Mouse (Mus musculus): ENCODE results near the gene Syt17. TPM values are rescaled to one million over a fixed set of nuclear protein-coding genes. Genes with fewer than 3 reads are reported as not detected.

The Syt17 gene
- polyA plus RNA-seq, 1 experiment from 2014 or later = 5.5 TPM

DNA sequence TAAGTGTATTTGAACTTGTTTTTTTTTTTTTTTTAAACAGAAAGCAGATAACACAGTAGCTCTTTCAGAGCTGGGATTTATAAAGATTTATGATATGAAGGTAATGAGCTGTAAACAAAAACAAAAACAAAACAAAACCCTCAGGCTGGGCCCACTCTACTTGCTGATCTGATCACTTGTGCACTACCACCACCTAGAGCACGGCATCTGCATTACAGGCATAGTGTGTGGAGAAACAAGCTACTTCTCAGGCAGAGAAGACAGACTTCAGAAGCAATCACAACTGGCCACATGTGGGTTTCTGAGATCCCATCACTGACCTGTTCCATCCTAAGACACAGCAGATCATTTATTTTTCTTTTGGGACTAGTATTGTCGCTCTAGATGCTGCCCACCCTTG lies 38.6 kb downstream of the Syt17 start:
- WGBS = 39% methylated on average over 2 of the region's 2 CpGs
- H3K27ac ChIP-seq (replicated peaks) = no peak overlapping the region
- no peak overlapping the region for H3K9ac ChIP-seq (replicated peaks)
- no peak for ATAC-seq (ENCODE audit: low FRiP score, low read depth)
- no peaks in the 10 kb centered on the region for H3K36me3 ChIP-seq
- H3K27me3 ChIP-seq = no peaks in the 10 kb centered on the region
- no peaks in the 10 kb centered on the region for H3K9me3 ChIP-seq
- H3K4me1 ChIP-seq = no peaks in the 10 kb centered on the region
- no peak overlapping the region for H3K4me3 ChIP-seq
- no peak overlapping the region for H3K4me2 ChIP-seq (replicated peaks)

DNA sequence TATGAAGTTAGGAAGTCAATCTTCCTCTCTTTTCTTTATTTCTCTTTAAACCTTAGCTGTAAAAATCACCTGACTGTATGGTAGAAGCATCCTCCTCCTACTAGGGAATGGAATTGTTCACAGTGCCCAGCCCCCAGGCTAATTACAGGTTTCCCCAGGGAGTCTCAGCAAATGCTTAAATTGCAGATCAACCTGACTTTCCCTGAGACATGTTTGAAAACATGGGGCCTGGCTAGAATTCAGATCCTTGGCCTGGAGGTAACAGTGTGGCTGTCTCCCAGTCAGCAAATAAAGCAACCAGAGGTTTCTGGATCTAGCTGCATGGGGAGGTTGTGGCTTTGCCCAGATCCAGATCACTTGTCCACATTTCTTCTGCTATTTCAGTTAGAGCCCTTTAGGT lies 42.8 kb downstream of the Syt17 start:
- ATAC-seq (ENCODE audit: low FRiP score, low read depth) = no peak
- Histone ChIP-seq H3K9me3 (no peaks in the 10 kb centered on the region), H3K9ac (replicated peaks) (no peak overlapping the region), H3K27ac (replicated peaks) (no peak overlapping the region), H3K4me2 (replicated peaks) (no peak overlapping the region), H3K4me1 (peaks cover 15% of the 10 kb centered on the region; the same call in 1 of the 2 replicates), H3K36me3 (no peaks in the 10 kb centered on the region), H3K27me3 (no peaks in the 10 kb centered on the region), H3K4me3 (no peak overlapping the region)

DNA sequence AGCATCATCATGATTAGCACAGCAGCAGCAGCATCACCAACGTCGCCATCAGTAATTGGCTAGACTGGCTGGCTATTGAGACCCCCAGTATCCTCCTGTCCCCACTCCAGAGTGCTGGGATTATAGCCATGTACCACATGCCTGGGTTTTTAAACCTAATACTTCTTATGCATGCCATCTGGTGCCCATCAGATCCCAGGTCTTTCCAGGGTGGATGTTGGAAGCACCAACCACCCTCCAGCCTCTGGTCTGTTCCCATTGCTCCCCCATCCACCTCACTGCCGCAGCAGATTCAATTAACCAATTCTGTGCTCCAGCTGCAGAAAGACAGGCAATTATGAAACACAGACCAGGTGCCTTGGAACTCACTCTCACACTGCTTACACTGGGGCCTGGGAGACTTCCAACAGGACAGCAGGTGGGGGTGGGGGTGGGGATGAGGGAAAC lies 45.4 kb downstream of the Syt17 start:
- H3K4me2 ChIP-seq (replicated peaks) = no peak overlapping the region
- no peaks in the 10 kb centered on the region for H3K9me3 ChIP-seq
- peak overlapping the region; percentile 31; the same call in 1 of the 2 replicates for H3K27ac ChIP-seq (replicated peaks)
- H3K9ac ChIP-seq (replicated peaks) = no peak overlapping the region
- no peaks in the 10 kb centered on the region for H3K27me3 ChIP-seq
- H3K4me3 ChIP-seq = no peak overlapping the region
- peaks cover 15% of the 10 kb centered on the region; the same call in 1 of the 2 replicates for H3K4me1 ChIP-seq
- no peaks in the 10 kb centered on the region for H3K36me3 ChIP-seq
- WGBS = 53% methylated on average over 3 of the region's 3 CpGs
- peak; percentile 30 for ATAC-seq (ENCODE audit: low FRiP score, low read depth)

DNA sequence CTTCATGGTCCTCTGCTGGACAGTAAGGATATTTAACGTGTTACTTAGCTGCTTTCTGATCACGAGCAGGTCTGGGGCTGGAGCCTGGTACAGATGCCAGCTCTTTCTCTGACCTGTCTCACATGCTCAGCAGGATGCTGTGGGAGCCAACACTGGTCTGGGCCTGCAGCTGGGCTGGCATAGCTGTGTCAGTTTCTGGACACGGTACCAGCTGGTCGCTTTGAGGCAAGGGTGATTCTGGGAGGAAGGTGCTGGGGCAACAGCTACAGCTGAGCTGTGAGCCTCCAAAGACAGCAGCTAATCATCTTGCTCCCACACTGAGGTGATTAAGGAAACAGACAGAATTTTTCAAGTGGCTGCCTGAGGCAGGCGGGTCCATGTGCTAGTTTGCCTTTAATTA lies 46.1 kb downstream of the Syt17 start:
- peaks cover 15% of the 10 kb centered on the region; the same call in 1 of the 2 replicates for H3K4me1 ChIP-seq
- ATAC-seq (ENCODE audit: low FRiP score, low read depth) = peak; percentile 49; the same call in 1 of the 2 replicates
- 0 out of 2 replicates have a peak overlapping the region, but pooled peaks have one; percentile 31 for H3K27ac ChIP-seq (replicated peaks)
- H3K27me3 ChIP-seq = no peaks in the 10 kb centered on the region
- no peaks in the 10 kb centered on the region for H3K9me3 ChIP-seq
- WGBS = 78% methylated on average over 5 of the region's 5 CpGs
- no peaks in the 10 kb centered on the region for H3K36me3 ChIP-seq
- H3K9ac ChIP-seq (replicated peaks) = no peak overlapping the region
- no peak overlapping the region for H3K4me2 ChIP-seq (replicated peaks)
- no peak overlapping the region for H3K4me3 ChIP-seq

DNA sequence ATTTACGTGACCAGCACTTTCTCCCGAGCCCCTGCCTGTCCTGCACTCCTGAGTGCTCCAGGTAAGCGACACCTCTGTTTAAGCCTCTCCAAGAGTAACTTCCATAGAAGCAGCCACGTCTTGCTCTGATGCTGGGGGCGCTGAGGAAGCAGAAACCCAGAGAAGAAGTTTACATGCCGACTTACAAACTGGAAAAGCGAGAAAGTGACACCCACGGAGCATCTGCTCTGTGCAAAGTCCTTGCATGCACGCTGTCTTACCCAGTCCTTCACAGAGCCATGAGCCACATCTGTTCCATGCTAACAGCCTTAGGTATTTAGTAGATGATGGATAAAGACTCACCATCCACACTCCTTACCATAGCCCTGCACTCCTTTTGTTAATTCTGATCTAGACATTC lies 48.3 kb downstream of the Syt17 start:
- Histone ChIP-seq H3K4me2 (replicated peaks) (no peak overlapping the region), H3K27me3 (no peaks in the 10 kb centered on the region), H3K36me3 (no peaks in the 10 kb centered on the region), H3K27ac (replicated peaks) (no peak overlapping the region), H3K9ac (replicated peaks) (no peak overlapping the region), H3K9me3 (no peaks in the 10 kb centered on the region), H3K4me3 (no peak overlapping the region), H3K4me1 (peaks cover 15% of the 10 kb centered on the region; the same call in 1 of the 2 replicates)
- no peak for ATAC-seq (ENCODE audit: low FRiP score, low read depth)
- 87% methylated on average over 9 of the region's 9 CpGs for WGBS

DNA sequence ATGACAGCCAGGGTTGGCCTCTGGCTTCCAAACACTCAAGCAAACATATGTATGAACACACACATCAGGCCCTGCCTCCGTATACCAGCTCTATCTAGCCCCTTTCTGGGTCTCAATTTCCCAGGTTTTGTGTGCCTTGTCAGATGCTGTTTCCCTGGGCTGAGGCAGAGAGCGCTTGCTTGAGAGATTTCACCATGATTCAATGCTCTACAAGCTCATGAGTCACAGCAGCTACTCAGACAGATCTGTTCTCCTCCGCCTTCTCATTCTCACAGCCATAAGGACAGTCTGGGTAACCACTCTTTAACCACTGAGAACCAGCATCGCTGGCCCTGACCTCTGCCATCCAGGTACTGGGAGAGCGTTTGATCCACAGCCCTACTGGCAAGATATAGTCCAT lies 57.3 kb downstream of the Syt17 start:
- H3K36me3 ChIP-seq = no peaks in the 10 kb centered on the region
- ATAC-seq (ENCODE audit: low FRiP score, low read depth) = no peak
- no peak overlapping the region for H3K4me3 ChIP-seq
- 91% methylated on average over 5 of the region's 5 CpGs for WGBS
- H3K4me1 ChIP-seq = no peaks in the 10 kb centered on the region
- no peaks in the 10 kb centered on the region for H3K9me3 ChIP-seq
- no peak overlapping the region for H3K4me2 ChIP-seq (replicated peaks)
- H3K27ac ChIP-seq (replicated peaks) = no peak overlapping the region
- H3K27me3 ChIP-seq = no peaks in the 10 kb centered on the region
- no peak overlapping the region for H3K9ac ChIP-seq (replicated peaks)

DNA sequence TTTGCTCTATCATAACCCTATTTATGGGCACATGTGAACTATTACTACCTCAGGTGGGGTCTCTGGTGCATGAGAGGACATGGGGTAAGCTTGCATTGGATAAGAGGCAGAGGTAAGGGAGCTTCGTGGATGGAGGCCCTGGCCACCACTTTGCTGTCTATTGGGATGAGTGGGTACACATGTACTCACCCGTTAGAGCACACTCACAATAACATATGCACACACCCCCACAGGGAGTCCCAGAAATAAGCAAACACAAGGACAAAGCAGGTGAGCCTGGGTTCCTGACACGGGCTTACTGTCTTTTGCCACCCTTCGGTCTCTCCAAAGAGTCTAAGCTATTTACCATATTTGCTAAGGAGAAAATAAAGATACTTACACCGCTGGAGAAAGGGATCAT lies 67.0 kb downstream of the Syt17 start:
- H3K9ac ChIP-seq (replicated peaks) = no peak overlapping the region
- 86% methylated on average over 5 of the region's 5 CpGs for WGBS
- H3K36me3 ChIP-seq = no peaks in the 10 kb centered on the region
- no peaks in the 10 kb centered on the region for H3K9me3 ChIP-seq
- no peaks in the 10 kb centered on the region for H3K27me3 ChIP-seq
- H3K27ac ChIP-seq (replicated peaks) = no peak overlapping the region
- no peaks in the 10 kb centered on the region for H3K4me1 ChIP-seq
- ATAC-seq (ENCODE audit: low FRiP score, low read depth) = no peak
- H3K4me3 ChIP-seq = no peak overlapping the region
- no peak overlapping the region for H3K4me2 ChIP-seq (replicated peaks)

DNA sequence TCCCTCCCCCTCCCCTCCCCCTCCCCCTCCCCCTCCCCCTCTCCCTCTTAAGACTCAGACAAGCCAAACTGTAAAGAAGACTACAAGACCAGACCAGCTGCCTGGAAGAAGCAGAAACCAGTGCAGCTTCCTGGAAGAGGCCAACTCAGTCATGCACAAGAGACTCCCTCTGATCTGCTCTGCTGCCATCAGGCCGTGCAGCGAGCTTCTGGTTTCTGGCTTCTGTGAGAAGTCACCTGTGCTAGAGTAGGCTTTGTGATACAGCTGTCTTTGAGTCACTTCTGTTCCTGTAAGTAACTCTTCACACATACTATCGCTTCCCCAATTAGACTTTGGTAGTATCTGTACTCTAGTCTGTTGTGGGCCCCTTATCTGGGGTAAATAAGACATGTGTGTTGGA lies 68.0 kb downstream of the Syt17 start:
- WGBS = 77% methylated on average over 3 of the region's 3 CpGs
- no peaks in the 10 kb centered on the region for H3K9me3 ChIP-seq
- H3K4me3 ChIP-seq = no peak overlapping the region
- H3K4me2 ChIP-seq (replicated peaks) = no peak overlapping the region
- H3K36me3 ChIP-seq = no peaks in the 10 kb centered on the region
- no peak for ATAC-seq (ENCODE audit: low FRiP score, low read depth)
- no peak overlapping the region for H3K9ac ChIP-seq (replicated peaks)
- no peak overlapping the region for H3K27ac ChIP-seq (replicated peaks)
- no peaks in the 10 kb centered on the region for H3K27me3 ChIP-seq
- no peaks in the 10 kb centered on the region for H3K4me1 ChIP-seq

DNA sequence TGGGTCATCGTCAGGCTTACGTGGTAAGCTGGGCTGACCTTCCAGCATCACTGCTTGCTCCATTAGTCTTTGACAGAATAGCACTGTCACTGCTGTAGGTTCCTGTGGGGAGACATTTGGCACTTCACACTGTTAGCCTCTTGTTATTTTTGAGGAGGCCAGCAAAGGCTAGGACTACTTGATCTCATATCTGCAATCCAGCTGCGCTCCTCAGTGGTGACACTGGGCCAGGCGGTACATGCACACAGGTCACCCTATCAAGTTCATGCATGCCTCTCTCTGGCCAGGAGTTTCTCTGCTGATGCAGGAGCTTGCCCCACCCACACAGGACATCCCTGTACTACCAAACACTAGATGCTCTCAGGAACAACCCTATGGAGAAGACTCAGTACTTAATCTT lies 71.4 kb downstream of the Syt17 start:
- H3K9ac ChIP-seq (replicated peaks) = no peak overlapping the region
- H3K27ac ChIP-seq (replicated peaks) = no peak overlapping the region
- no peaks in the 10 kb centered on the region for H3K4me1 ChIP-seq
- no peaks in the 10 kb centered on the region for H3K27me3 ChIP-seq
- ATAC-seq (ENCODE audit: low FRiP score, low read depth) = no peak
- H3K4me2 ChIP-seq (replicated peaks) = no peak overlapping the region
- no peaks in the 10 kb centered on the region for H3K36me3 ChIP-seq
- no peak overlapping the region for H3K4me3 ChIP-seq
- no peaks in the 10 kb centered on the region for H3K9me3 ChIP-seq
- 94% methylated on average over 4 of the region's 4 CpGs for WGBS

DNA sequence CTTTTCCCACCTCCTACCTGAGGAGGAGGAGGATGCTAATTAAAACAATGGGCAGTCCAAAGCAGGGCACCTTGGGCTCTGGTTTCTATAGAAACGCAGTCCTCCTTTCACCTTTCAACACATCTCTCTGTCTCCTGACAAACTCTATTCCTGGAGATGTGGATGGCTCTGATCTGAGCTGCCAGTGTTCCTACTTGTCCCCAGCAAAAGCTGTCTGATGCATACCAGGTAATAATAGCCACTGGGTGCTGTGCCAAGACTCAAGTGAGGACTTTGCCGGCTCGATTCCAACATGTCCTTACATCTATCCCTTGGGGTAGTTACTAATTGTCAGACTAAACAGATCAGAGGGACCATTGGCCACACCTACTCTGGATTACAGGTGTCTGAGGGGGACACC lies 72.7 kb downstream of the Syt17 start:
- no peaks in the 10 kb centered on the region for H3K4me1 ChIP-seq
- H3K9ac ChIP-seq (replicated peaks) = no peak overlapping the region
- H3K4me3 ChIP-seq = no peak overlapping the region
- no peak overlapping the region for H3K4me2 ChIP-seq (replicated peaks)
- no peaks in the 10 kb centered on the region for H3K36me3 ChIP-seq
- H3K9me3 ChIP-seq = no peaks in the 10 kb centered on the region
- no peak for ATAC-seq (ENCODE audit: low FRiP score, low read depth)
- no peak overlapping the region for H3K27ac ChIP-seq (replicated peaks)
- H3K27me3 ChIP-seq = no peaks in the 10 kb centered on the region
- 94% methylated on average over 3 of the region's 3 CpGs for WGBS

DNA sequence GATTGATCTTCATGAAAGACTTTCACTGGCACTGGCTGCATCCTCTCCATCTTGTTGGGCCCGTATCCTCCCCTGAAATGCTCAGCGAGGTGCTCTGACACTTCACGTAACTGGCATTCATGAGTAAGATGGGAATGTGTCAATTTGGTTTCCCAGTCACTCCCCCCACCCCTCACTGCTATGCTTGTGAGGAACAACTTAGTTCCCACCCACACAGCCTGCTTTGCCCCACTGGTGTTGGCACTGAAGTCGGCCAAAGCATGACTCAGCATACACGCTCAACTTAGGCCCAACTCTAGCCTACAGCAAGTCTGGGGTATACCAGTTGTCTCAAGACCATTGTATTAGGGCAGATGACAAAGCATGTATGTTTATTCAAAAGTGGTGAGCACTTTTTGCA lies 76.7 kb downstream of the Syt17 start:
- Histone ChIP-seq H3K4me2 (replicated peaks) (no peak overlapping the region), H3K9me3 (no peaks in the 10 kb centered on the region), H3K36me3 (no peaks in the 10 kb centered on the region), H3K27me3 (no peaks in the 10 kb centered on the region), H3K27ac (replicated peaks) (no peak overlapping the region), H3K9ac (replicated peaks) (no peak overlapping the region), H3K4me1 (no peaks in the 10 kb centered on the region), H3K4me3 (no peak overlapping the region)
- ATAC-seq (ENCODE audit: low FRiP score, low read depth) = no peak
- WGBS = 97% methylated on average over 5 of the region's 5 CpGs

DNA sequence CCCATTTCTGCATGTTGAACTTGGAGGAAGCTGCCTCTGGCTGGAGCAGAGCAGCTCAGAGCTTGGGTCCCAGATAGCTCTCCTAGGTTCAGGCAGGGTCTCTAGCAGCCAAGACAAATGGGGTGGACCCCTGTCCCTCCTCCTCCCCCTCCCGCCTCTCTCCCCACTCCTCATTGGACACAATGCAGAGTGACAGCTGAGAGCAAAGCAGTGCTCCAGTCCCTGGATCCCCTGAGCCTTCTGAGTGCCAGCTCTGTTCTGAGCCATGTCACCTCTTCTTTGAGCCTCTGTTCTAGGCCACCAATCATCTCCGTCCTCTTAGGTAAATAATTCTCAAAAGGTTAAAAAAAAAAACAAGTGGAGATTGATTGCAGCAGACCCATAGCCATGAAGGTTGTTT lies 78.3 kb downstream of the Syt17 start:
- Histone ChIP-seq H3K4me2 (replicated peaks) (no peak overlapping the region), H3K36me3 (no peaks in the 10 kb centered on the region), H3K4me3 (no peak overlapping the region), H3K9me3 (no peaks in the 10 kb centered on the region), H3K27ac (replicated peaks) (no peak overlapping the region), H3K9ac (replicated peaks) (no peak overlapping the region), H3K27me3 (no peaks in the 10 kb centered on the region), H3K4me1 (no peaks in the 10 kb centered on the region)
- ATAC-seq (ENCODE audit: low FRiP score, low read depth) = no peak
- WGBS = 57% methylated on average over 2 of the region's 2 CpGs

DNA sequence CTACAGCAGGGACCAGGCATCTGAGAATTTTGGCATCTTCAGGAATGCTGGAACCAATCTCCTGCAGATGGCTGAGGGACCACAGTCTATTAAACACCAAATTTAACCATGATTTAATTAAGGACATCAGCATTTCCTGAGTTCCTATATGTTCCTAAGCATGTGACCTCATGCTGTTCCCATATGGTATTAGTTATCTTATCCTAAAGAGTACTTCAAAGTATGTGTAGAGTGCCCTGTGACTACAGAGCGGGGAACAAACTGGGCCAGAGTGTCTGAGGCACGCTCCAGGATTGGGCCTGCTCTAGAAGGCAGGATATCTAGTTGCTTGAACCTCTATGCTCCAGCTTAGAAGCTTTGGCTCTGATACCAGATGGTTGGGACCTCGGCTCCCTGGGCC lies 82.1 kb downstream of the Syt17 start:
- Histone ChIP-seq H3K4me1 (0 out of 2 replicates have a peak, but pooled peaks cover 6% of the 10 kb centered on the region), H3K9me3 (no peaks in the 10 kb centered on the region), H3K27ac (replicated peaks) (no peak overlapping the region), H3K36me3 (no peaks in the 10 kb centered on the region), H3K27me3 (no peaks in the 10 kb centered on the region), H3K9ac (replicated peaks) (no peak overlapping the region), H3K4me3 (no peak overlapping the region), H3K4me2 (replicated peaks) (no peak overlapping the region)
- 89% methylated on average over 3 of the region's 3 CpGs for WGBS
- ATAC-seq (ENCODE audit: low FRiP score, low read depth) = no peak

Data from midbrain, embryonic 12.5 days (tissue).